Mouse (Mus musculus) thymus, adult 2 months (tissue): ENCODE data around the gene Gsta4. TPM values are rescaled to one million over a fixed set of nuclear protein-coding genes. Genes with fewer than 3 reads are reported as not detected.
"Not testable (repeated sequence)": the region's sequence is repeated elsewhere in the genome, so short reads cannot be mapped to it uniquely, and the experiment has no call there.

Experiments used
- DNase-seq: peaks from one replicate; pipeline ENCODE4 v3.0.0; 2021
- H3K27ac ChIP-seq: fragments of 200-500 bp; 2 replicates; pipeline ENCODE4 v1.5.1; 2012; ENCODE audit warnings: low read length, control low read depth; ENCODE audit not compliant: control insufficient read depth, insufficient read depth
- H3K27me3 ChIP-seq: fragments of 200-500 bp; 2 replicates; pipeline ENCODE4 v1.6.1; 2012; ENCODE audit warnings: mild to moderate bottlenecking, low read length, moderate library complexity, mixed read lengths; ENCODE audit not compliant: control insufficient read depth, insufficient read depth
- H3K36me3 ChIP-seq: fragments of 200-500 bp; 2 replicates; pipeline ENCODE4 v1.6.1; 2012; ENCODE audit warnings: mild to moderate bottlenecking, low read length, moderate library complexity; ENCODE audit not compliant: control insufficient read depth, insufficient read depth
- H3K4me1 ChIP-seq: fragments of 200-500 bp; replicated peaks from 2 replicates; pipeline ENCODE4 v1.6.1; 2012; ENCODE audit warnings: low read length; ENCODE audit not compliant: control insufficient read depth, insufficient read depth
- H3K4me3 ChIP-seq: fragments of 200-500 bp; 2 replicates; pipeline ENCODE4 v1.5.1; 2012; ENCODE audit warnings: mild to moderate bottlenecking, low read length, control low read depth, moderate library complexity; ENCODE audit not compliant: control insufficient read depth, insufficient read depth
- CTCF ChIP-seq: fragments of 200-500 bp; IDR thresholded peaks from 2 replicates; pipeline ENCODE4 v1.5.1; 2012; ENCODE audit warnings: mild to moderate bottlenecking, control low read depth, low read length, moderate library complexity, borderline replicate concordance; ENCODE audit not compliant: control insufficient read depth, poor library complexity, insufficient read depth; ENCODE audit errors: extremely low read depth
- POLR2A ChIP-seq: fragments of 200-500 bp; IDR thresholded peaks from 2 replicates; pipeline ENCODE4 v1.6.1; 2012; ENCODE audit warnings: mild to moderate bottlenecking, low read length, control low read depth, moderate library complexity; ENCODE audit not compliant: control insufficient read depth, poor library complexity, insufficient read depth; ENCODE audit errors: extremely low read depth
- WGBS: fragments of 180-500 bp; shearing (Covaris S2); methylation state at CpG from one replicate; pipeline ENCODE4 v1.1.7; 2018; 5-methylcytosine and 5-hydroxymethylcytosine counted together
- polyA plus RNA-seq: library from polyadenylated mRNA; depleted of rRNA; stranded (reverse); fragments of >200 nt; gene quantifications from 2 replicates; pipeline ENCODE4 v1.2.3, GENCODE M21; 2012; rRNA removed

Gene Gsta4
- polyA plus RNA-seq, result 5.6 and 7.9 TPM in 2 replicates

GRCm38 (mm10) chr9:78182474-78182873 is at the start of gene Gsta4:
Gene Gsta4, plus strand, starts transcription at chr9:78182774.
- H3K36me3 ChIP-seq, H3K27ac ChIP-seq, H3K4me1 ChIP-seq, DNase-seq, H3K4me3 ChIP-seq, H3K27me3 ChIP-seq: not testable (repeated sequence)
- 97% methylated on average over 5 of the region's 7 CpGs for WGBS

GRCm38 (mm10) chr9:78135658-78136057 is 46.9 kb upstream of the Gsta4 start:
- Histone ChIP-seq H3K4me3 (no peak overlapping the region), H3K27ac (no peak overlapping the region), H3K36me3 (peaks cover 4% of the 10 kb centered on the region; the same call in 1 of the 2 replicates), H3K27me3 (no peaks in the 10 kb centered on the region), H3K4me1 (no peaks in the 10 kb centered on the region)
- no peak for DNase-seq
- TF ChIP-seq CTCF (no peak), POLR2A (no peak)
- WGBS, result 98% methylated on average over 7 of the region's 7 CpGs

- Histone ChIP-seq H3K27ac (no peak overlapping the region), H3K4me3 (no peak overlapping the region), H3K4me1 (no peaks in the 10 kb centered on the region), H3K27me3 (no peaks in the 10 kb centered on the region), H3K36me3 (peaks cover 14% of the 10 kb centered on the region; the same call in 1 of the 2 replicates)
- no peak for DNase-seq
- 69% methylated on average over 9 of the region's 9 CpGs for WGBS
- no peak for TF ChIP-seq POLR2A
- TF ChIP-seq CTCF, result no peak
Measured at GRCm38 (mm10) chr9:78138044-78138676, 44.4 kb upstream of the Gsta4 start.

- DNase-seq, result no peak
- Histone ChIP-seq H3K36me3 (peaks cover 12% of the 10 kb centered on the region; the same call in 1 of the 2 replicates), H3K27ac (no peak overlapping the region), H3K4me3 (no peak overlapping the region), H3K27me3 (no peaks in the 10 kb centered on the region), H3K4me1 (no peaks in the 10 kb centered on the region)
- TF ChIP-seq CTCF (no peak), POLR2A (no peak)
- WGBS, result 93% methylated on average over 4 of the region's 4 CpGs
Measured at GRCm38 (mm10) chr9:78139463-78139862, 43.1 kb upstream of the Gsta4 start.

- H3K36me3 ChIP-seq, result peaks cover 11% of the 10 kb centered on the region; the same call in 1 of the 2 replicates
- TF ChIP-seq POLR2A (no peak), CTCF (no peak)
- DNase-seq, result no peak
- no peak overlapping the region for H3K27ac ChIP-seq
- 89% methylated on average over 4 of the region's 4 CpGs for WGBS
- no peaks in the 10 kb centered on the region for H3K4me1 ChIP-seq
- no peak overlapping the region for H3K4me3 ChIP-seq
- no peaks in the 10 kb centered on the region for H3K27me3 ChIP-seq
Measured at GRCm38 (mm10) chr9:78146099-78146498, 36.5 kb upstream of the Gsta4 start.

- Histone ChIP-seq H3K36me3 (peaks cover 6% of the 10 kb centered on the region; the same call in 1 of the 2 replicates), H3K4me1 (no peaks in the 10 kb centered on the region), H3K27me3 (no peaks in the 10 kb centered on the region), H3K27ac (no peak overlapping the region), H3K4me3 (no peak overlapping the region)
- no peak for DNase-seq
- TF ChIP-seq POLR2A, result no peak
- WGBS, result 96% methylated on average over 6 of the region's 6 CpGs
Measured at GRCm38 (mm10) chr9:78146627-78147026, 35.9 kb upstream of the Gsta4 start.

- WGBS, result 98% methylated on average over 6 of the region's 6 CpGs
- Histone ChIP-seq H3K4me3 (no peak overlapping the region), H3K27ac (no peak overlapping the region), H3K36me3 (no peaks in the 10 kb centered on the region; the same call in 1 of the 2 replicates), H3K27me3 (no peaks in the 10 kb centered on the region), H3K4me1 (no peaks in the 10 kb centered on the region)
- DNase-seq, result no peak
- TF ChIP-seq CTCF (no peak), POLR2A (no peak)
Measured at GRCm38 (mm10) chr9:78148149-78148548, 34.4 kb upstream of the Gsta4 start.

- H3K4me3 ChIP-seq, H3K27ac ChIP-seq, H3K4me1 ChIP-seq, H3K36me3 ChIP-seq, DNase-seq, H3K27me3 ChIP-seq: not testable (repeated sequence)
- 54% methylated on average over 2 of the region's 2 CpGs for WGBS
Measured at GRCm38 (mm10) chr9:78149770-78150169, 32.8 kb upstream of the Gsta4 start.
